Mouse (Mus musculus) embryonic facial prominence, embryonic 12.5 days (tissue): ENCODE measurements around the gene Slc2a2. TPM values are rescaled to one million over a fixed set of nuclear protein-coding genes. Genes with fewer than 3 reads are reported as not detected.

ENCODE experiments used
- ATAC-seq: fragments of 200-750 bp; cut with Nextera tagmentation; 2 replicates; pipeline ENCODE4 v1.8.0; 2017; ENCODE audit not compliant: insufficient number of reproducible peaks, insufficient read depth, low FRiP score, low TSS enrichment
- H3K27ac ChIP-seq: fragments of 300-500 bp; sonication (generic); 2 replicates; pipeline ENCODE4 v1.5.1; 2016; ENCODE audit warnings: mild to moderate bottlenecking
- H3K27me3 ChIP-seq: fragments of 300-500 bp; sonication (generic); 2 replicates; pipeline ENCODE4 v1.6.1; 2016; ENCODE audit warnings: mild to moderate bottlenecking, moderate library complexity
- H3K36me3 ChIP-seq: fragments of 300-500 bp; sonication (generic); 2 replicates; pipeline ENCODE4 v1.6.1; 2016; ENCODE audit warnings: mild to moderate bottlenecking
- H3K4me1 ChIP-seq: fragments of 300-500 bp; sonication (generic); 2 replicates; pipeline ENCODE4 v1.6.1; 2016
- H3K4me2 ChIP-seq: fragments of 300-500 bp; sonication (generic); replicated peaks from 2 replicates; pipeline ENCODE4 v1.6.1; 2016; ENCODE audit warnings: mild to moderate bottlenecking, moderate library complexity
- H3K4me3 ChIP-seq: fragments of 300-500 bp; sonication (generic); 2 replicates; pipeline ENCODE4 v1.5.1; 2016; ENCODE audit warnings: mild to moderate bottlenecking
- H3K9ac ChIP-seq: fragments of 300-500 bp; sonication (generic); 2 replicates; pipeline ENCODE4 v1.6.1; 2016; ENCODE audit warnings: mild to moderate bottlenecking, moderate library complexity
- H3K9me3 ChIP-seq: fragments of 300-500 bp; sonication (generic); 2 replicates; pipeline ENCODE4 v1.6.1; 2016; ENCODE audit warnings: mild to moderate bottlenecking, moderate library complexity
- WGBS: fragments of 180-500 bp; shearing (Covaris S2); methylation state at CpG from one replicate; pipeline ENCODE4 v1.1.7; 2016; 5-methylcytosine and 5-hydroxymethylcytosine counted together
- polyA plus RNA-seq: library from polyadenylated mRNA; unstranded; fragments of >200 nt; fragmentation: Nextera tagmentation; extraction: Ambion mirVana; gene quantifications from 2 replicates; pipeline ENCODE4 v1.2.1, GENCODE M21; 2016

Gene Slc2a2
- 0.09 and 0.14 TPM in 2 replicates for polyA plus RNA-seq

DNA sequence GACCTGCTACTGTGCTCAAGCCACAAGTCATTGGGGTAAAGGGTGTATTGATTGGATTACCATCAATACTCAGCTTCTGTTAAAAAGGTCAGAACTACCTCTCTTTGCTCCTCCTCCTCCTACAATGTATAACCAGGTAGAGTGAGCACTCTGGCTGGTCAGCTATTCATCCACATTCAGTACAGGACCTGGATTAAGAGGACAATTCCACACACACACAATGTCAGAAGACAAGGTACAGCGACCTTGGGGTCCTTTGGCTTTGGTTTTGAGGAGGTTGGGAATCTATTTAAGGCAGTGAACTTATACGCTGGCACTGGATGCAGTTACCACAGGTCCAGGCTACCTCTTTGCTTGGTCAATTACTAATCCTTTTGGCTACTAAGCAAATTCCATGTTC, at the start of gene Slc2a2:
TSS of gene Slc2a2 (plus strand) at position 107 of the 400 bp plus-strand sequence.
- no peaks in the 10 kb centered on the region for H3K36me3 ChIP-seq
- no peak within 1 kb of the TSS for H3K4me2 ChIP-seq
- no peak within 1 kb of the TSS for H3K4me3 ChIP-seq
- H3K9ac ChIP-seq: no peak within 1 kb of the TSS
- no peak for ATAC-seq
- H3K27ac ChIP-seq: no peak within 1 kb of the TSS
- 86% methylated on average over 2 of the region's 2 CpGs for WGBS
- H3K9me3 ChIP-seq: no peaks in the 10 kb centered on the region
- no peaks in the 10 kb centered on the region for H3K27me3 ChIP-seq
- no peaks in the 10 kb centered on the region for H3K4me1 ChIP-seq

DNA sequence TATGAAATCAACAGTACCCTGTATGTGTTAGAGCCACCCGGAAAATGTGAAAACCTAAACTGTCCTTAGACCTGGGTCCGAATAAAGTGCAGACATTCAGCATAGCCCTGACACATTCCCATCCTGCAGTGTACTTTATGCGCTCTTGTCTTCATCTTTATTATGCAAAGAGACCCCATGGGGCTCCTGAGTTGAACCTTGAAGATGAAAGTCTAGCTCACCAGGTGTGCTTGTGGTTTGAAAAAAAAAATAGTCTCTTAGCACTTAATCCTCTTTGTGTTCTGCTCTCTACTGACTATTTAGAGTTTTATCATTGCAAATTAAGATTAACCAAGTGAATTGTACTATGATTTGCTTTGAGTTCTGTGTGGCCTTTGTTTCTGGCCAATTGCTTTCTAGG, 45.1 kb upstream of the Slc2a2 start:
- H3K27ac ChIP-seq: no peak overlapping the region
- no peaks in the 10 kb centered on the region for H3K4me1 ChIP-seq
- H3K4me3 ChIP-seq: no peak overlapping the region
- ATAC-seq: no peak
- H3K9ac ChIP-seq: no peak overlapping the region
- H3K4me2 ChIP-seq: no peak overlapping the region
- H3K9me3 ChIP-seq: no peaks in the 10 kb centered on the region
- H3K27me3 ChIP-seq: no peaks in the 10 kb centered on the region
- H3K36me3 ChIP-seq: no peaks in the 10 kb centered on the region
- 66% methylated on average over 3 of the region's 3 CpGs for WGBS

DNA sequence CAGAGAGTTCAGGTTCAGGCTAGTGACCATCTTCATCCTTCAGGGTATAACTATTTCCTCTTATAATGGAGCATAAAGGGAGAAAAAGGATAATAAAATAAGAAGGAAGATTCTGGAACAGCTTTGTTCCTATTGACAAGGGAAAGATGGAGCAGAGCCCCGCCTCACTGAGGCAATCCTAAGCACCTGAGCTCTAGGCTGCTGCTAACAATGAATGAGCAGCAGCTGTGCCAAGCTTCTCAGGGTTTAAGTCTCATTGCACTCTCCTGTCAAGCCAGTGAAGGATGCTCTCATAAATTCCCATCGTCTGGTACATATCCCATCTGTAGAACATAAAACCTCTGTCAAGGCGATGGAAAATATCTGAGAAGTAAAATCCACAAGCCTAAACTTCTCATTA, 44.7 kb upstream of the Slc2a2 start:
- H3K27ac ChIP-seq: no peak overlapping the region
- no peak overlapping the region for H3K4me2 ChIP-seq
- H3K9me3 ChIP-seq: no peaks in the 10 kb centered on the region
- H3K27me3 ChIP-seq: no peaks in the 10 kb centered on the region
- no peak for ATAC-seq
- H3K4me1 ChIP-seq: no peaks in the 10 kb centered on the region
- no peak overlapping the region for H3K9ac ChIP-seq
- no peak overlapping the region for H3K4me3 ChIP-seq
- no peaks in the 10 kb centered on the region for H3K36me3 ChIP-seq
- 86% methylated on average over 3 of the region's 3 CpGs for WGBS

DNA sequence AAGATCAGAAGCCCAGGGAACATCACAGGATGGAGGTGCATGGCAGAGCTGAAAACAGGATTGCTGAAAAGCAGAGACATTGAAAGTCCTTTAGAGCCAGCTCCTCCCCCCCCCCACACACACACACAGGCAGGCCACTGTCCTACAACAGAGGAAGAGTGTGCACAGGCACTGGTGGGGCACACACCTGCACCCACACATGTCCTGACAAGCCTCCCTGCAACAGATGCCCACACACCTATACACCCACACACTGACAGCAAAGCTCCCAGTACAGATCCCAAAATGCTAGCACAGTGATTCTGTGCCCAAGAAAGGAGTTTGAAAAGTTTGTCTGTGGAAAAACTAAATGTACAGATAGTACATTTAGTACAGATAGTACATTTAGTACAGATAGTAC, 43.0 kb upstream of the Slc2a2 start:
- Histone ChIP-seq H3K4me3 (no peak overlapping the region), H3K27ac (no peak overlapping the region), H3K36me3 (no peaks in the 10 kb centered on the region), H3K4me1 (no peaks in the 10 kb centered on the region), H3K9me3 (no peaks in the 10 kb centered on the region), H3K27me3 (no peaks in the 10 kb centered on the region), H3K4me2 (no peak overlapping the region), H3K9ac (no peak overlapping the region)
- no peak for ATAC-seq

DNA sequence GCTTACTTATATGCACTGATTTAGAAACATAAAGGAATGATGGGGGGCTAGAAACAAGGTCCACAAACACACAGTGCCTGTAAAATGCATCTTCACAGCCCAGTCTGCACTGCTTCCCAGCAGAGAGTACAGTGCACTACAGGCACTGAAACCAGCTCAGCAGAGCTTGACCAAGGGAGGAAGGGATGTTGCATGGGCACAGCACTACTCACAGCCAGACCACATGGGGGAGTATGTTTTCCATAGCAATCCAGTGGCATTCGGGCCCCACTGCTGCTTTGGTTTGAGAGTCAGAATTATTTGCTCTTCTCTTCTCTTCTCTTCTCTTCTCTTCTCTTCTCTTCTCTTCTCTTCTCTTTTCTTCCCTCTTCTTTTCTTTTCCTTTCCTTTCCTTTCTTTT, 39.4 kb upstream of the Slc2a2 start:
- Histone ChIP-seq H3K9ac (no peak overlapping the region), H3K27ac (no peak overlapping the region), H3K36me3 (no peaks in the 10 kb centered on the region), H3K9me3 (no peaks in the 10 kb centered on the region), H3K27me3 (no peaks in the 10 kb centered on the region), H3K4me3 (no peak overlapping the region), H3K4me1 (no peaks in the 10 kb centered on the region), H3K4me2 (no peak overlapping the region)
- ATAC-seq: no peak
- WGBS: 70% methylated on average over 1 of the region's 1 CpGs

DNA sequence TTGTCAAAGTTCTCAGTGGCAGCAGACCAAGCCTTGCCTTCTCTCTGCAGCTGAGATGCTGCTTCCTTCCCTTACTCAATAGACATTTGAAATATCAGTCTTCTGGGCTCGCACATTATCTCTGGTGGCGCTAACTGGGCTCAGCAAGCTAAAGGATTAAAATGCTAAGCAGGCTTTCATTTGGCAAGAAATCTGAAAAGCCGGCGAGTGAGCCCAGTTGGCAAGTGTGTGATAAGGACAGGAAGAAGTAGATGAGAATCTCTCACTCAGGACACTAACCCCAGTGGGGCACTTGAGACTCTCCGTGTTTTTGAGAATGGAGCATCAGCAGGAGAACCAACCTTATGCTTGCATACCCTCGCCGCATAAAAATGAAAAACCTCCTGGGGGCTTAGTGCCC, 16.9 kb upstream of the Slc2a2 start:
- Histone ChIP-seq H3K27me3 (no peaks in the 10 kb centered on the region), H3K4me2 (no peak overlapping the region), H3K4me3 (no peak overlapping the region), H3K9ac (no peak overlapping the region), H3K4me1 (no peaks in the 10 kb centered on the region), H3K36me3 (no peaks in the 10 kb centered on the region), H3K27ac (no peak overlapping the region), H3K9me3 (no peaks in the 10 kb centered on the region)
- 83% methylated on average over 7 of the region's 7 CpGs for WGBS
- no peak for ATAC-seq

DNA sequence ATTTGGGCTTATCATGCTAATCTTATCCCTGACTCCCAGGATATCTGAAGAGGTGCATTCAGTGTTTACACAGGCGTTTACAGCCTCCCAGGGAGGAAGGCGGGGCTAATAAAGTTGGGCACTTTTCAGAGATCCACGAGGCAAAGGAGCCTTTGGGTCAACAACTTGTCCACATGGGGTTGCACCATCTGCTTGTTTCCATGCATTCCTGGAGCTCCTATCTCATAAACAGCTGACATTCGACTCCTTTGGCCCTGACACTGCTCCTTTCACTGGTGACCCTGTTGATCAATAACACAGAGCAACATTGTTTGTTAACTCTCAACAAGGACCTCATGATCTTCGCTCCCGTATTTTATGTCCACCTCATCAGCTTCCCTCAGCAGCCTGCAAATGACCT, 15.8 kb upstream of the Slc2a2 start:
- H3K4me1 ChIP-seq: no peaks in the 10 kb centered on the region
- H3K4me3 ChIP-seq: no peak overlapping the region
- H3K4me2 ChIP-seq: no peak overlapping the region
- 23% methylated on average over 6 of the region's 6 CpGs for WGBS
- no peaks in the 10 kb centered on the region for H3K27me3 ChIP-seq
- no peak overlapping the region for H3K9ac ChIP-seq
- H3K9me3 ChIP-seq: no peaks in the 10 kb centered on the region
- no peak overlapping the region for H3K27ac ChIP-seq
- ATAC-seq: no peak
- no peaks in the 10 kb centered on the region for H3K36me3 ChIP-seq

DNA sequence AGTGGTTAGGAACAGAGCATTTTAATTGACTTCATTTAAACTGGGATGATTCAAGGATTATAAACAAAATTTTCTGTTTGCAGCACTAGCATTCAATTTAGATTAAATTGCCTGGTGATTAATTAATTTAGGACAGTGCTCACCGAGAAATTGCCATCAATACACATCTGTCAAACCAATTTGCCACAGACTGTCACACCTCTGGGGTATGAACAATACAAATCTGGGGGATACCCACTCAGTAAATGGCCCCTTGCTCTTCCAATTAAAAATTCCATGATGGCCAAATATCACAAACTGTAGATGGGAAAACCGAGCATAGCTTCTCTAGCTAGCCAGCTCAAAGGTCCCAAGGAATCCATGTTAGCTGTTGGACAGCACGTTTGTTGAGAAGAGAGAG, 15.3 kb upstream of the Slc2a2 start:
- Histone ChIP-seq H3K9me3 (no peaks in the 10 kb centered on the region), H3K4me1 (no peaks in the 10 kb centered on the region), H3K27ac (no peak overlapping the region), H3K4me3 (no peak overlapping the region), H3K36me3 (no peaks in the 10 kb centered on the region), H3K4me2 (no peak overlapping the region), H3K27me3 (no peaks in the 10 kb centered on the region), H3K9ac (no peak overlapping the region)
- WGBS: 70% methylated on average over 3 of the region's 3 CpGs
- ATAC-seq: no peak

DNA sequence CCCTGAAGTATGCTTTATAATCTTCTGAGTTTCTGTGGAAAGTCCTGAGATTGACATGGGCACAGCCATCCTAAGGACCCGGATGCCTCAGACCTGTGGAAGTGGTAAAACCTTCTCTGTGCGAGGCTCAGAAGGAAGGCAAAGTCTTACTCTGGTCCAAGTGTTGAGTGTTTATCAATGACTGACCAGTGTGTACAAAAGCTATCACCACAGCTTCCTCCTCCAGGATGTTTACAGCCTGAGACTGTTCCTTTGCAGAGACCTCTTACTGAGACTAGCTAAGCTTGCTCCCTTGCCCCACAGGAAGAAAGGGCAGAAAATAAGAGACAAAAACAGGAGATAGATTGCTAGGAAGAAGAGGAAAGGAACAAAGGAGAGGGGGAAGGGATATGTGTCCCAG, 12.2 kb upstream of the Slc2a2 start:
- no peak overlapping the region for H3K9ac ChIP-seq
- no peak for ATAC-seq
- no peak overlapping the region for H3K27ac ChIP-seq
- WGBS: 85% methylated on average over 2 of the region's 2 CpGs
- no peaks in the 10 kb centered on the region for H3K36me3 ChIP-seq
- no peak overlapping the region for H3K4me3 ChIP-seq
- H3K27me3 ChIP-seq: no peaks in the 10 kb centered on the region
- H3K4me1 ChIP-seq: no peaks in the 10 kb centered on the region
- no peaks in the 10 kb centered on the region for H3K9me3 ChIP-seq
- no peak overlapping the region for H3K4me2 ChIP-seq

DNA sequence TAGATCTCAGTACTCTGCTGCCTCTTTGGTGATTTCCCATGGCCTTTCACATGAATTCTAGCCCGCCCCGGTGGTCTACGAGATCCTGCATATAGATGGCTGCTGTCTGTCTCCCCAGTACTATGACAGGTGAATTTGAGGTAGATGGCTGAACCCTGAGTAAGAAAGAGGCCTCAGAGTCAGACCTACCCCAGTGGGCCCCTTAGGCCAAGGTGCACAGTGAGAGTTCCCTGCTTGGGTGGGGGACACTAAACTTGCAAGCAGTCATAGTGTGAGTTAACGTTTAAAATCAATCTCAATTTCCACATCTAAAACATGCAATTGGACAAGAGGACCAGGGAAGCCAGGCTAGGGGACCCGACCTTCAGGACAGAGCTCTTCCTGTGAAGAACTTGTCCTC, 2.9 kb upstream of the Slc2a2 start:
- H3K4me2 ChIP-seq: no peak overlapping the region
- no peak for ATAC-seq
- WGBS: 83% methylated on average over 5 of the region's 5 CpGs
- no peaks in the 10 kb centered on the region for H3K9me3 ChIP-seq
- no peaks in the 10 kb centered on the region for H3K36me3 ChIP-seq
- H3K9ac ChIP-seq: no peak overlapping the region
- H3K27me3 ChIP-seq: no peaks in the 10 kb centered on the region
- H3K4me3 ChIP-seq: no peak overlapping the region
- no peaks in the 10 kb centered on the region for H3K4me1 ChIP-seq
- H3K27ac ChIP-seq: no peak overlapping the region

DNA sequence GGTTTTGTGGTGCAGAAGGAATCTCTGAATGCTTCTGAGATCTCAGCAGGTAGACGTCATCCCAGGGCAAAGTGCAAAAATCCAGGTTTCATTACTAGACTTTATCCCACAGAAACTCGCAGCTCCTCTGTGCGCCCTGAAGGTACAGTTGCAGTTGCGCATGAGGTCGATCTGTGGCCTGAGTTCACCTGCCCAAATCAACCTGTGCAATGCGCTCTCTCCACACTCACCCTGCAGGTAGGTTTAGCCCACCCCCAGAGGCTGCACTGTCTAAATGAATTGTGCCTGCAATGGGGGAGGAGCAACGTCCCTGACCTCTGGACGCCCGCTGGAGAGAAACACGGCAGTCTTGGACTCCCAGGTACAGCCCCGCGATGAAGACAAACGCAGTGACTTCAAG, 2.1 kb upstream of the Slc2a2 start:
- no peaks in the 10 kb centered on the region for H3K27me3 ChIP-seq
- no peak for ATAC-seq
- H3K4me1 ChIP-seq: no peaks in the 10 kb centered on the region
- H3K36me3 ChIP-seq: no peaks in the 10 kb centered on the region
- no peak overlapping the region for H3K4me2 ChIP-seq
- WGBS: 74% methylated on average over 13 of the region's 13 CpGs
- no peak overlapping the region for H3K4me3 ChIP-seq
- H3K27ac ChIP-seq: no peak overlapping the region
- H3K9me3 ChIP-seq: no peaks in the 10 kb centered on the region
- no peak overlapping the region for H3K9ac ChIP-seq

DNA sequence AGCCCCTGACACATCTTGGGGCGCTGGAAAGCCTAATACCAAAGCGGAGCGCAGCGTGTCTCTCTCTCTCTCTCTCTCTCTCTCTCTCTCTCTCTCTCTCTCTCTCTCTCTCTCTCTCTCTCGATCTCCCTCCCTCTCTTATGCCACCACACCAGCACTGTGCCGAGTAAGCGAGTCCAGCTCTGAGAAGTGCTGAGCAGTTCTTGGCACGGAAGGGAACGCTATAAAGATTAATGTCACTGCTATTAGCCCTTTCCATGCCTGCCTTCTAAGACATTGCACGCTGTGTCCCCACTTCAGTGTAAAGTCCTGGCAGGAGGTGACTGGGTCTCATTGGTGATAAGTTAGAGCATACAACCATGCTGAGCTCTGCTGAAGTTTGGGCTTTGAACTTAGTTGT, 1.5 kb upstream of the Slc2a2 start:
- H3K36me3 ChIP-seq: no peaks in the 10 kb centered on the region
- no peak overlapping the region for H3K9ac ChIP-seq
- H3K27me3 ChIP-seq: no peaks in the 10 kb centered on the region
- ATAC-seq: no peak
- no peak overlapping the region for H3K4me3 ChIP-seq
- H3K4me1 ChIP-seq: no peaks in the 10 kb centered on the region
- no peaks in the 10 kb centered on the region for H3K9me3 ChIP-seq
- H3K4me2 ChIP-seq: no peak overlapping the region
- H3K27ac ChIP-seq: no peak overlapping the region
- WGBS: 83% methylated on average over 6 of the region's 10 CpGs

DNA sequence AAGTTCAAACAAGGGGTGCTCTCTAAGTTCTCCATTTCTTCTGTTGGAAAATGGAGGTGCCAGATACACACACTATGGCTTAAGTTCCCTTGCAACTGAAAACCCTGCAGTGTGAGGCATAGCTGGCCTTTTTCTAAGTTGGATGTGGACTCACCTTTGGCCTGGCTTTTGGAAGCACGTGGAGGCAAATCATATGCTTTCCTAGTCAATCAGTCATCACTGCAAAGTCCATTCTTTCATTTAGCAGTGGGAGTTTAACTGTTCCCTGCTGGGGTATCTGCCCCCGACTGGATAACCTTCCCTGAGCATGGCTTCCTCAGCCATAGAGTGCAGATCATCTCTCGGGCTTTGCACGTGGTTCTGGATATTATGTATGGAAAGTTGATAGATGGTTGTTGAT, 1.9 kb downstream of the Slc2a2 start:
- Histone ChIP-seq H3K4me2 (no peak overlapping the region), H3K27me3 (no peaks in the 10 kb centered on the region), H3K27ac (no peak overlapping the region), H3K36me3 (no peaks in the 10 kb centered on the region), H3K4me3 (no peak overlapping the region), H3K9me3 (no peaks in the 10 kb centered on the region), H3K4me1 (no peaks in the 10 kb centered on the region), H3K9ac (no peak overlapping the region)
- 69% methylated on average over 4 of the region's 4 CpGs for WGBS
- no peak for ATAC-seq
